7 mouse cellular contexts compared by ENCODE assay signal in the genomic region with DNA sequence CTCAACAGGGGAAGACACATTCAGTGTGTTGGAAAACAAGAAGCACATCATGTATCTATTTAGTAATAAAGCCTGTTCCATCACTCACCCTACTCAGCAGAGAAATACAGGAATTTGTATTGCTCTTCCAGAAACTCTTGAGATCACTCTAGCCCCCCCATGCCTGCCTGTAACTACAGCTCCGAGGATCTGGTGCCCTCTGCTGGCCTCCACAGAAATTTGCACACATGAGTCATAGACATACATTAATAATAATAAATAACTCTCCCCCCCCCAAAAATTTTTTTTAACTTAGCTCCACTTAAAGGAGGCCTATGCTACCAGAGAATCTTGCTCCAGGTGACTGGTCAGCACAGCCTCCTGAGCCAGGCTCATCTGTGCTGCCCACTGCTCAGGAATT. TPM values are rescaled to one million over a fixed set of nuclear protein-coding genes. Genes with fewer than 3 reads are reported as not detected.
A peak's percentile ranks its signal among the peaks of the same experiment; 100 is the strongest.
DNase-seq lines count a peak whose midpoint lies in the region; ATAC-seq and TF ChIP-seq lines count a peak whose summit lies in the region.

No protein-coding gene starts in this region.

- H3K27ac ChIP-seq in liver, embryonic 14.5 days = no peak overlapping the region

- no peak for TF ChIP-seq EP300 in liver, embryonic 14.5 days (IDR thresholded peaks at IDR 0.05; ENCODE audit: low read depth)

- H3K36me3 ChIP-seq in liver, embryonic 14.5 days (replicated peaks; ENCODE audit: control insufficient read depth, insufficient read depth, low read depth) = peaks cover 44% of the 10 kb centered on the region
- H3K36me3 ChIP-seq in splenic B cell, adult 2 months (ENCODE audit: control insufficient read depth, insufficient read depth, low read length, poor library complexity, severe bottlenecking) = peaks cover 14% of the 10 kb centered on the region

- WGBS in liver, embryonic 14.5 days (ENCODE audit: insufficient replicate concordance) = 0% methylated on average over 1 of the region's 1 CpGs

- H3K4me3 ChIP-seq in liver, embryonic 14.5 days (ENCODE audit: insufficient read depth in 1 of 2, low read depth in 2 of 2, low read length in 2 of 2) = no peak overlapping the region

- no peaks in the 10 kb centered on the region for H3K4me1 ChIP-seq in liver, embryonic 14.5 days (replicated peaks; ENCODE audit: control insufficient read depth in 2 of 2, insufficient read depth in 2 of 2, low read length in 1 of 2)

- no peaks in the 10 kb centered on the region for H3K27me3 ChIP-seq in liver, embryonic 14.5 days (ENCODE audit: control insufficient read depth, insufficient read depth, low read length)
- H3K27me3 ChIP-seq in splenic B cell, adult 2 months (ENCODE audit: control insufficient read depth, insufficient read depth, low read length, poor library complexity, severe bottlenecking) = no peaks in the 10 kb centered on the region

- peak; percentile 20 for DNase-seq in kidney, adult 18-20 months
- no peak for DNase-seq in kidney, adult 9 months
- peak; percentile 77 for DNase-seq in 3T3-L1 (ENCODE audit: low read depth, low spot score)
- DNase-seq in A20 (ENCODE audit: low read depth, low spot score) = peak; percentile 58
- DNase-seq in c-Kit-positive CD71-negative TER-119-negative erythroid progenitor cells, embryonic 14.5 days (ENCODE audit: low read depth) = peak; percentile 34
- DNase-seq in liver, embryonic 14.5 days (ENCODE audit: low read depth in 3 of 3, low spot score in 3 of 3) = peak in 2 of 3 experiments; percentile 23 to 33
- DNase-seq in splenic B cell, adult 2 months (ENCODE audit: low read depth, low spot score) = peak; percentile 67

- TF ChIP-seq CTCF in liver, embryonic 14.5 days (IDR thresholded peaks at IDR 0.05; ENCODE audit: low read depth) = peak; percentile 64

- no peak overlapping the region for H3K4me2 ChIP-seq in liver, embryonic 14.5 days (ENCODE audit: low read depth)

- no peaks in the 10 kb centered on the region for H3K9me3 ChIP-seq in liver, embryonic 14.5 days (ENCODE audit: control insufficient read depth, low read length)

- H3K9ac ChIP-seq in liver, embryonic 14.5 days (replicated peaks) = no peak overlapping the region

- ATAC-seq in liver, embryonic 14.5 days (ENCODE audit: insufficient read depth) = no peak

RNA-seq across cellular contexts. Expression of a gene that starts 16.2 kb away (rescaled TPM):
- polyA plus RNA-seq in liver, embryonic 14.5 days (2012; rRNA removed) = 0.60 and 0.81 TPM in 2 replicates
- polyA plus RNA-seq in liver, embryonic 14.5 days (2014; fragmentation: Nextera tagmentation; extraction: Ambion mirVana) = 0.42 and 0.54 TPM in 2 replicates

RNA-seq across cellular contexts. Expression of a gene that starts 16.6 kb away (rescaled TPM):
- 7.6 and 13.7 TPM in 2 replicates for polyA plus RNA-seq in liver, embryonic 14.5 days (2012; rRNA removed)
- 4.8 and 6.1 TPM in 2 replicates for polyA plus RNA-seq in liver, embryonic 14.5 days (2014; fragmentation: Nextera tagmentation; extraction: Ambion mirVana)
